11 mouse cellular contexts compared by ENCODE assay signal in the genomic region with DNA sequence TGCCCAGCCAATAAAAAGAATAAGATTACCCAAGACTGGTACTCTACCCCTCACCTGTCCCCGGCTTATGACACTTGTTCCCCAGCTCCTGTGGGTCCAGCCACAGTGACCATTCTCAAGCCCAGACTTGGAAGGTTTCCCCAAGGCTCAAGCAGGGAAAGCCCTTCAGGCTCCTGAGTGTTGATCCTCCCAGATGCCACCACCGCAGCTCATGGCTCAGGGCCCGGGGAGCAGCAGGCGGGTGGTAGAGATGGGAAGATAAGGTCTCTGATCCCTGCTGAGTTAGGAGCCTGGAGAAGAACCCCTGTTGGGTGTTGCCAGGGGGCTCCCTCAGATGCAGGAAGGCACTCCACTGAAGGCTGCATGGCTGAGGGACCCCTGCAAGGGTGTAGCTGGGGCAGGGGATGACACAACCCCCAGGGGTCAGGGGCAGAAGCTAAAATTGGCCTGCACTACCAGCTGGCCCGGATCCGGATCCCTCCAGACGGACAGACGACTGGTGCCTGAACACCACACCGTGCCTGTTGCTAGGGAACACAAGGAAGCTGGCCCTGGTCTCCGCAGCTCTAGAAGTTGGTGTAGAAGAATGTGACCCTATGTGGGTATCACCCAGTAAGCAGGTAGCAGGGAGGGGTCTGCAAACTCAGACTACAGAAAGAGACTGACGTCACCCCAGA. TPM values are rescaled to one million over a fixed set of nuclear protein-coding genes. Genes with fewer than 3 reads are reported as not detected.
A peak's percentile ranks its signal among the peaks of the same experiment; 100 is the strongest.
DNase-seq lines count a peak whose midpoint lies in the region; ATAC-seq lines count a peak whose summit lies in the region.
"Had no signal": no experiment of that assay in that cellular context is flagged by ENCODE, and none has a peak within 500 bp of the region (broad histone marks: within the 10 kb centered on the region; RNA-seq: fewer than 3 reads in every experiment).

No protein-coding gene starts in this region.

- H3K27ac ChIP-seq in forebrain, embryonic 10.5 days = no peak overlapping the region
- H3K27ac ChIP-seq in forebrain, embryonic 14.5 days (ENCODE audit: low read depth, low read length) = no peak overlapping the region
- H3K27ac ChIP-seq in midbrain, embryonic 16.5 days (ENCODE audit: low read length) = no peak overlapping the region; the same call in 1 of the 2 replicates
- H3K27ac ChIP-seq: heart, embryonic 15.5 days; midbrain, embryonic 12.5 days had no signal

- no peak for DNase-seq in forebrain, embryonic 10.5 days (ENCODE audit: extremely low spot score, low spot score)
- no peak for DNase-seq in forebrain, embryonic 14.5 days (ENCODE audit: low spot score)
- peak; percentile 47 for DNase-seq in left cerebral cortex, postnatal 4 days
- no peak for DNase-seq in left cerebral cortex, postnatal 14 days (ENCODE audit: low spot score in 2 of 2)
- DNase-seq in cerebellum, postnatal 10 days = peak; percentile 63 to 77
- no peak for DNase-seq in urinary bladder, postnatal 4 days (ENCODE audit: low spot score in 2 of 2)
- no peak for DNase-seq in right cerebral cortex, postnatal 14 days
- DNase-seq: kidney, adult 8-10 months had no signal

- H3K9me3 ChIP-seq in forebrain, embryonic 10.5 days = peaks cover 8% of the 10 kb centered on the region
- no peaks in the 10 kb centered on the region for H3K9me3 ChIP-seq in forebrain, embryonic 14.5 days (replicated peaks; ENCODE audit: control insufficient read depth, low read length)
- H3K9me3 ChIP-seq in midbrain, embryonic 16.5 days (replicated peaks; ENCODE audit: control insufficient read depth, low read length, poor library complexity, severe bottlenecking) = no peaks in the 10 kb centered on the region
- H3K9me3 ChIP-seq: heart, embryonic 15.5 days; midbrain, embryonic 12.5 days had no signal

- H3K4me2 ChIP-seq in forebrain, embryonic 14.5 days (ENCODE audit: low read length) = no peak overlapping the region
- no peak overlapping the region for H3K4me2 ChIP-seq in midbrain, embryonic 16.5 days (ENCODE audit: low read length)

- no peak overlapping the region for H3K9ac ChIP-seq in forebrain, embryonic 14.5 days (ENCODE audit: low read length)
- H3K9ac ChIP-seq in midbrain, embryonic 16.5 days (ENCODE audit: low read depth, low read length) = peak overlapping the region; percentile 11; the same call in 1 of the 2 replicates
- H3K9ac ChIP-seq: heart, embryonic 15.5 days had no signal

- H3K36me3 ChIP-seq in forebrain, embryonic 10.5 days (replicated peaks) = peaks cover 46% of the 10 kb centered on the region
- peaks cover 20% of the 10 kb centered on the region; the same call in 1 of the 2 replicates for H3K36me3 ChIP-seq in forebrain, embryonic 14.5 days (ENCODE audit: control insufficient read depth, insufficient read depth, low read length)
- H3K36me3 ChIP-seq in midbrain, embryonic 16.5 days (ENCODE audit: control insufficient read depth, insufficient read depth, low read length) = peaks cover 13% of the 10 kb centered on the region

- intact Hi-C loops in left cerebral cortex, postnatal 4 days (cut with DNase I) = no loop called here
- intact Hi-C loops in left cerebral cortex, postnatal 14 days (cut with DNase I) = no loop called here

- peaks cover 34% of the 10 kb centered on the region for H3K4me1 ChIP-seq in forebrain, embryonic 10.5 days
- peaks cover 13% of the 10 kb centered on the region for H3K4me1 ChIP-seq in forebrain, embryonic 14.5 days (ENCODE audit: control insufficient read depth, insufficient read depth, low read length)
- peaks cover 22% of the 10 kb centered on the region for H3K4me1 ChIP-seq in midbrain, embryonic 16.5 days (ENCODE audit: control insufficient read depth, insufficient read depth, low read length)

- ATAC-seq in forebrain, embryonic 14.5 days = no peak
- ATAC-seq in midbrain, embryonic 16.5 days = no peak

- H3K27me3 ChIP-seq in forebrain, embryonic 10.5 days (ENCODE audit: poor library complexity, severe bottlenecking) = peaks cover 9% of the 10 kb centered on the region; the same call in 1 of the 2 replicates
- H3K27me3 ChIP-seq in forebrain, embryonic 14.5 days (replicated peaks; ENCODE audit: control insufficient read depth, insufficient read depth, low read length) = no peaks in the 10 kb centered on the region
- H3K27me3 ChIP-seq in midbrain, embryonic 16.5 days (ENCODE audit: control insufficient read depth, insufficient read depth, low read depth, low read length) = no peaks in the 10 kb centered on the region
- H3K27me3 ChIP-seq: heart, embryonic 15.5 days; midbrain, embryonic 12.5 days had no signal

- H3K4me3 ChIP-seq in forebrain, embryonic 10.5 days = peak overlapping the region; percentile 10; the same call in 1 of the 2 replicates
- H3K4me3 ChIP-seq in forebrain, embryonic 14.5 days (ENCODE audit: low read depth, low read length) = no peak overlapping the region
- H3K4me3 ChIP-seq in midbrain, embryonic 16.5 days (ENCODE audit: low read depth, low read length) = no peak overlapping the region
- H3K4me3 ChIP-seq: midbrain, embryonic 12.5 days had no signal

- 86% methylated on average over 11 of the region's 11 CpGs for WGBS in forebrain, embryonic 10.5 days
- 76% methylated on average over 11 of the region's 11 CpGs for WGBS in forebrain, embryonic 14.5 days
- WGBS in midbrain, embryonic 16.5 days = 61% methylated on average over 11 of the region's 11 CpGs

RNA-seq across cellular contexts. Expression of gene Mark4, which starts 2.7 kb away (rescaled TPM):
- polyA plus RNA-seq in forebrain, embryonic 10.5 days (2016; fragmentation: Nextera tagmentation; extraction: Ambion mirVana) = 5.7 and 6.5 TPM in 2 replicates
- 9.2 and 13.0 TPM in 2 replicates for polyA plus RNA-seq in forebrain, embryonic 14.5 days (2014; fragmentation: Nextera tagmentation; extraction: Ambion mirVana)
- 100 to 1,000 TPM; 118 to 119 TPM for total RNA-seq in left cerebral cortex, postnatal 4 days (2021)
- 10 to 100 TPM; 89.9 to 96.7 TPM for total RNA-seq in left cerebral cortex, postnatal 14 days (2021)
- 14.8 and 16.2 TPM in 2 replicates for polyA plus RNA-seq in midbrain, embryonic 16.5 days (2015; fragmentation: Nextera tagmentation; extraction: Ambion mirVana)

RNA-seq across cellular contexts. Expression of gene Exoc3l2, which starts 7.2 kb away (rescaled TPM):
- polyA plus RNA-seq in forebrain, embryonic 10.5 days (2016; fragmentation: Nextera tagmentation; extraction: Ambion mirVana) = 0.82 and 0.99 TPM in 2 replicates
- polyA plus RNA-seq in forebrain, embryonic 14.5 days (2014; fragmentation: Nextera tagmentation; extraction: Ambion mirVana) = 0.16 and 0.25 TPM in 2 replicates
- total RNA-seq in left cerebral cortex, postnatal 4 days (2021) = under 1 TPM; 0.42 to 0.46 TPM
- under 1 TPM; 0.37 to 0.80 TPM for total RNA-seq in left cerebral cortex, postnatal 14 days (2021)
- 0.12 and 0.45 TPM in 2 replicates for polyA plus RNA-seq in midbrain, embryonic 16.5 days (2015; fragmentation: Nextera tagmentation; extraction: Ambion mirVana)

RNA-seq across cellular contexts. Expression of gene Ckm, which starts 51.4 kb away (rescaled TPM):
- not detected in 2 replicates for polyA plus RNA-seq in forebrain, embryonic 10.5 days (2016; fragmentation: Nextera tagmentation; extraction: Ambion mirVana)
- polyA plus RNA-seq in forebrain, embryonic 14.5 days (2014; fragmentation: Nextera tagmentation; extraction: Ambion mirVana) = not detected in 2 replicates
- total RNA-seq in left cerebral cortex, postnatal 4 days (2021) = not detected
- under 1 TPM; 0.36 to 0.86 TPM for total RNA-seq in left cerebral cortex, postnatal 14 days (2021)
- polyA plus RNA-seq in midbrain, embryonic 16.5 days (2015; fragmentation: Nextera tagmentation; extraction: Ambion mirVana) = 0.25 and 0.35 TPM in 2 replicates
- polyA plus RNA-seq: midbrain, embryonic 12.5 days had no signal

RNA-seq across cellular contexts. Expression of gene Klc3, which starts 52.1 kb away (rescaled TPM):
- 3.6 and 4.8 TPM in 2 replicates for polyA plus RNA-seq in forebrain, embryonic 10.5 days (2016; fragmentation: Nextera tagmentation; extraction: Ambion mirVana)
- 0.81 and 1.3 TPM in 2 replicates for polyA plus RNA-seq in forebrain, embryonic 14.5 days (2014; fragmentation: Nextera tagmentation; extraction: Ambion mirVana)
- total RNA-seq in left cerebral cortex, postnatal 4 days (2021) = 1 to 10 TPM; 1.2 to 1.3 TPM
- 1 to 10 TPM in 1 of 2 experiments, under 1 TPM in 1; 0.75 to 2.2 TPM for total RNA-seq in left cerebral cortex, postnatal 14 days (2021)
- 1.4 and 1.7 TPM in 2 replicates for polyA plus RNA-seq in midbrain, embryonic 16.5 days (2015; fragmentation: Nextera tagmentation; extraction: Ambion mirVana)

RNA-seq across cellular contexts. Expression of gene Bloc1s3, which starts 52.2 kb away (rescaled TPM):
- polyA plus RNA-seq in forebrain, embryonic 10.5 days (2016; fragmentation: Nextera tagmentation; extraction: Ambion mirVana) = 2.1 and 2.3 TPM in 2 replicates
- 2.1 and 2.3 TPM in 2 replicates for polyA plus RNA-seq in forebrain, embryonic 14.5 days (2014; fragmentation: Nextera tagmentation; extraction: Ambion mirVana)
- total RNA-seq in left cerebral cortex, postnatal 4 days (2021) = 1 to 10 TPM; 8.5 to 8.8 TPM
- total RNA-seq in left cerebral cortex, postnatal 14 days (2021) = 1 to 10 TPM; 7.1 to 7.2 TPM
- 3.9 and 4.2 TPM in 2 replicates for polyA plus RNA-seq in midbrain, embryonic 16.5 days (2015; fragmentation: Nextera tagmentation; extraction: Ambion mirVana)

Comparison
In these comparisons a context has a peak if more than half of its experiments do, and no peak if none do; other contexts are left out.
1. DNase-seq: peak in left cerebral cortex, postnatal 4 days (single experiment) and cerebellum, postnatal 10 days (2 of 2); none in forebrain, embryonic 10.5 days (single experiment), forebrain, embryonic 14.5 days (single experiment), left cerebral cortex, postnatal 14 days (0 of 2), urinary bladder, postnatal 4 days (0 of 2) and right cerebral cortex, postnatal 14 days (single experiment).